Mouse (Mus musculus): ENCODE data around the gene Ehmt1.

GRCm38 (mm10) chr2:24925284-24925683 is 5.9 kb upstream of the Ehmt1 start:
- TF ChIP-seq POLR2A (IDR thresholded peaks at IDR 0.05; ENCODE audit: insufficient read length, low read depth) (no peak), USF1 (IDR thresholded peaks at IDR 0.05; ENCODE audit: low read depth) (no peak), POLR2AphosphoS2 (IDR thresholded peaks at IDR 0.05; ENCODE audit: insufficient read length, low read depth) (no peak), E2F4 (IDR thresholded peaks at IDR 0.05; ENCODE audit: insufficient read depth) (no peak), MAX (IDR thresholded peaks at IDR 0.05; ENCODE audit: low read depth) (no peak), TCF12 (IDR thresholded peaks at IDR 0.05; ENCODE audit: insufficient read depth, poor library complexity, severe bottlenecking) (no peak), MYOG (IDR thresholded peaks at IDR 0.05; ENCODE audit: control insufficient read depth in 1 of 3, insufficient read depth in 1 of 3, insufficient read length in 2 of 3, low read depth in 2 of 3) (no peak), MYOD1 (IDR thresholded peaks at IDR 0.05; ENCODE audit: control insufficient read depth in 1 of 3, insufficient read length in 2 of 3, low read depth in 2 of 3) (no peak), CEBPB (IDR thresholded peaks at IDR 0.05; ENCODE audit: insufficient read depth, poor library complexity, severe bottlenecking) (no peak), SRF (IDR thresholded peaks at IDR 0.05; ENCODE audit: control insufficient read depth, insufficient read length, low read depth) (no peak)

Data from myocyte (in vitro differentiated cells).